Mouse (Mus musculus): ENCODE measurements around the gene S100a14. TPM values are rescaled to one million over a fixed set of nuclear protein-coding genes. Genes with fewer than 3 reads are reported as not detected.

Gene S100a14
- polyA plus RNA-seq, 1 experiment from 2014 or later = not detected

- no peaks in the 10 kb centered on the region for H3K36me3 ChIP-seq (replicated peaks)
- DNase-seq (ENCODE audit: low spot score) = no peak
- 71% methylated on average over 5 of the region's 5 CpGs for WGBS
- H3K4me3 ChIP-seq = no peak overlapping the region
- H3K4me1 ChIP-seq = no peaks in the 10 kb centered on the region
- peaks cover 2% of the 10 kb centered on the region; the same call in 1 of the 2 replicates for H3K27me3 ChIP-seq (replicated peaks; ENCODE audit: low read depth, poor library complexity, severe bottlenecking)
- H3K27ac ChIP-seq (replicated peaks) = no peak overlapping the region
- no peaks in the 10 kb centered on the region for H3K9me3 ChIP-seq
Observed at GRCm38 (mm10) chr3:90531713-90532112, 5.1 kb downstream of the S100a14 start.

GRCm38 (mm10) chr3:90535446-90535845, 8.8 kb downstream of the S100a14 start:
- Histone ChIP-seq H3K9me3 (no peaks in the 10 kb centered on the region), H3K4me3 (no peak overlapping the region), H3K27ac (replicated peaks) (no peak overlapping the region), H3K36me3 (replicated peaks) (no peaks in the 10 kb centered on the region), H3K27me3 (replicated peaks; ENCODE audit: low read depth, poor library complexity, severe bottlenecking) (peaks cover 24% of the 10 kb centered on the region), H3K4me1 (peaks cover 12% of the 10 kb centered on the region)
- 67% methylated on average over 1 of the region's 1 CpGs for WGBS
- DNase-seq (ENCODE audit: low spot score) = no peak

- 46% methylated on average over 10 of the region's 10 CpGs for WGBS
Observed at GRCm38 (mm10) chr3:90537141-90537904, 10.7 kb downstream of the S100a14 start, which contains the start of gene S100a16. Gene S100a16, plus strand, starts transcription at chr3:90537254.

GRCm38 (mm10) chr3:90537905-90538296, 11.2 kb downstream of the S100a14 start:
- H3K27ac ChIP-seq (replicated peaks) = no peak overlapping the region
- no peak for DNase-seq (ENCODE audit: low spot score)
- H3K4me3 ChIP-seq = no peak overlapping the region
- H3K36me3 ChIP-seq (replicated peaks) = no peaks in the 10 kb centered on the region
- no peaks in the 10 kb centered on the region for H3K9me3 ChIP-seq
- peaks cover 24% of the 10 kb centered on the region for H3K27me3 ChIP-seq (replicated peaks; ENCODE audit: low read depth, poor library complexity, severe bottlenecking)
- 75% methylated on average over 5 of the region's 5 CpGs for WGBS
- H3K4me1 ChIP-seq = peaks cover 36% of the 10 kb centered on the region

More at GRCm38 (mm10) chr3:90537141-90537904, 10.7 kb downstream of the S100a14 start, which contains the start of gene S100a16:
- no peaks in the 10 kb centered on the region for H3K9me3 ChIP-seq
- H3K27ac ChIP-seq (replicated peaks) = no peak within 1 kb of the TSS
- peaks cover 24% of the 10 kb centered on the region for H3K27me3 ChIP-seq (replicated peaks; ENCODE audit: low read depth, poor library complexity, severe bottlenecking)
- H3K4me1 ChIP-seq = peaks cover 30% of the 10 kb centered on the region
- H3K36me3 ChIP-seq (replicated peaks) = no peaks in the 10 kb centered on the region
- no peak for DNase-seq (ENCODE audit: low spot score)
- no peak within 1 kb of the TSS for H3K4me3 ChIP-seq

- 49% methylated on average over 4 of the region's 4 CpGs for WGBS
- H3K36me3 ChIP-seq (replicated peaks) = no peaks in the 10 kb centered on the region
- H3K9me3 ChIP-seq = no peaks in the 10 kb centered on the region
- DNase-seq (ENCODE audit: low spot score) = no peak
- H3K4me3 ChIP-seq = no peak overlapping the region; the same call in 1 of the 2 replicates
- H3K4me1 ChIP-seq = peaks cover 36% of the 10 kb centered on the region
- peak overlapping the region; percentile 48 for H3K27ac ChIP-seq (replicated peaks)
- H3K27me3 ChIP-seq (replicated peaks; ENCODE audit: low read depth, poor library complexity, severe bottlenecking) = peaks cover 26% of the 10 kb centered on the region
Observed at GRCm38 (mm10) chr3:90540904-90541303, 14.2 kb downstream of the S100a14 start.

- WGBS = 64% methylated on average over 5 of the region's 5 CpGs
- H3K4me3 ChIP-seq = no peak overlapping the region
- 0 out of 2 replicates have a peak, but pooled peaks cover 2% of the 10 kb centered on the region for H3K27me3 ChIP-seq (replicated peaks; ENCODE audit: low read depth, poor library complexity, severe bottlenecking)
- H3K36me3 ChIP-seq (replicated peaks) = no peaks in the 10 kb centered on the region
- no peak for DNase-seq (ENCODE audit: low spot score)
- peaks cover 16% of the 10 kb centered on the region; the same call in 1 of the 2 replicates for H3K4me1 ChIP-seq
- no peaks in the 10 kb centered on the region for H3K9me3 ChIP-seq
- no peak overlapping the region for H3K27ac ChIP-seq (replicated peaks)
Observed at GRCm38 (mm10) chr3:90549676-90550420, 23.2 kb downstream of the S100a14 start.

GRCm38 (mm10) chr3:90550421-90550790, 23.8 kb downstream of the S100a14 start:
- H3K4me1 ChIP-seq = peaks cover 16% of the 10 kb centered on the region; the same call in 1 of the 2 replicates
- H3K36me3 ChIP-seq (replicated peaks) = no peaks in the 10 kb centered on the region
- 96% methylated on average over 2 of the region's 2 CpGs for WGBS
- no peak for DNase-seq (ENCODE audit: low spot score)
- H3K27ac ChIP-seq (replicated peaks) = no peak overlapping the region
- no peak overlapping the region for H3K4me3 ChIP-seq
- no peaks in the 10 kb centered on the region for H3K9me3 ChIP-seq
- H3K27me3 ChIP-seq (replicated peaks; ENCODE audit: low read depth, poor library complexity, severe bottlenecking) = no peaks in the 10 kb centered on the region

GRCm38 (mm10) chr3:90552231-90552630, 25.6 kb downstream of the S100a14 start:
- peaks cover 16% of the 10 kb centered on the region; the same call in 1 of the 2 replicates for H3K4me1 ChIP-seq
- DNase-seq (ENCODE audit: low spot score) = no peak
- H3K36me3 ChIP-seq (replicated peaks) = no peaks in the 10 kb centered on the region
- no peaks in the 10 kb centered on the region for H3K9me3 ChIP-seq
- H3K4me3 ChIP-seq = no peak overlapping the region
- H3K27me3 ChIP-seq (replicated peaks; ENCODE audit: low read depth, poor library complexity, severe bottlenecking) = no peaks in the 10 kb centered on the region
- no peak overlapping the region for H3K27ac ChIP-seq (replicated peaks)
- 79% methylated on average over 2 of the region's 2 CpGs for WGBS

- no peaks in the 10 kb centered on the region for H3K4me1 ChIP-seq
- no peak overlapping the region for H3K27ac ChIP-seq (replicated peaks)
- WGBS = 66% methylated on average over 5 of the region's 5 CpGs
- no peaks in the 10 kb centered on the region for H3K36me3 ChIP-seq (replicated peaks)
- no peak overlapping the region for H3K4me3 ChIP-seq
- DNase-seq (ENCODE audit: low spot score) = no peak
- no peaks in the 10 kb centered on the region for H3K9me3 ChIP-seq
- no peaks in the 10 kb centered on the region for H3K27me3 ChIP-seq (replicated peaks; ENCODE audit: low read depth, poor library complexity, severe bottlenecking)
Observed at GRCm38 (mm10) chr3:90555954-90556353, 29.3 kb downstream of the S100a14 start.

- Histone ChIP-seq H3K36me3 (replicated peaks) (no peaks in the 10 kb centered on the region), H3K27me3 (replicated peaks; ENCODE audit: low read depth, poor library complexity, severe bottlenecking) (no peaks in the 10 kb centered on the region), H3K27ac (replicated peaks) (no peak within 1 kb of the TSS), H3K9me3 (no peaks in the 10 kb centered on the region), H3K4me3 (no peak within 1 kb of the TSS), H3K4me1 (no peaks in the 10 kb centered on the region)
- DNase-seq (ENCODE audit: low spot score) = no peak
- WGBS = 84% methylated on average over 6 of the region's 6 CpGs
Observed at GRCm38 (mm10) chr3:90560008-90560628, 33.5 kb downstream of the S100a14 start, which contains the start of gene S100a3. Gene S100a3, plus strand, starts transcription at chr3:90560578.

- H3K9me3 ChIP-seq = no peaks in the 10 kb centered on the region
- 88% methylated on average over 5 of the region's 5 CpGs for WGBS
- H3K4me3 ChIP-seq = no peak overlapping the region
- no peaks in the 10 kb centered on the region for H3K27me3 ChIP-seq (replicated peaks; ENCODE audit: low read depth, poor library complexity, severe bottlenecking)
- H3K36me3 ChIP-seq (replicated peaks) = no peaks in the 10 kb centered on the region
- DNase-seq (ENCODE audit: low spot score) = no peak
- H3K27ac ChIP-seq (replicated peaks) = no peak overlapping the region
- no peaks in the 10 kb centered on the region; the same call in 1 of the 2 replicates for H3K4me1 ChIP-seq
Observed at GRCm38 (mm10) chr3:90574691-90575090, 48.0 kb downstream of the S100a14 start.

- no peaks in the 10 kb centered on the region for H3K9me3 ChIP-seq
- H3K4me1 ChIP-seq = no peaks in the 10 kb centered on the region; the same call in 1 of the 2 replicates
- WGBS = 86% methylated on average over 3 of the region's 3 CpGs
- H3K36me3 ChIP-seq (replicated peaks) = no peaks in the 10 kb centered on the region
- DNase-seq (ENCODE audit: low spot score) = no peak
- H3K27ac ChIP-seq (replicated peaks) = no peak overlapping the region
- no peaks in the 10 kb centered on the region for H3K27me3 ChIP-seq (replicated peaks; ENCODE audit: low read depth, poor library complexity, severe bottlenecking)
- no peak overlapping the region for H3K4me3 ChIP-seq
Observed at GRCm38 (mm10) chr3:90575320-90575719, 48.7 kb downstream of the S100a14 start.

Measured in embryonic facial prominence, embryonic 10.5 days (tissue).